Mouse (Mus musculus) common myeloid progenitor, adult 5-6 weeks (primary cell): ENCODE measurements around the gene Mov10. TPM values are rescaled to one million over a fixed set of nuclear protein-coding genes. Genes with fewer than 3 reads are reported as not detected.
"Not testable (repeated sequence)": the region's sequence is repeated elsewhere in the genome, so short reads cannot be mapped to it uniquely, and the experiment has no call there.

Experiments used
- ATAC-seq: replicated peaks from 2 replicates; pipeline ENCODE4 v1.8.0; 2016; ENCODE audit warnings: low read depth, mild to moderate bottlenecking, moderate TSS enrichment, inconsistent platforms; ENCODE audit not compliant: poor library complexity, severe bottlenecking
- total RNA-seq: library from RNA; stranded (forward); fragments of 200-1000, 187-1606 nt; gene quantifications from 2 replicates; pipeline ENCODE4 v1.2.3, GENCODE M21; 2017

Gene Mov10
- total RNA-seq, 1 experiment from 2014 or later = 8.6 TPM

DNA sequence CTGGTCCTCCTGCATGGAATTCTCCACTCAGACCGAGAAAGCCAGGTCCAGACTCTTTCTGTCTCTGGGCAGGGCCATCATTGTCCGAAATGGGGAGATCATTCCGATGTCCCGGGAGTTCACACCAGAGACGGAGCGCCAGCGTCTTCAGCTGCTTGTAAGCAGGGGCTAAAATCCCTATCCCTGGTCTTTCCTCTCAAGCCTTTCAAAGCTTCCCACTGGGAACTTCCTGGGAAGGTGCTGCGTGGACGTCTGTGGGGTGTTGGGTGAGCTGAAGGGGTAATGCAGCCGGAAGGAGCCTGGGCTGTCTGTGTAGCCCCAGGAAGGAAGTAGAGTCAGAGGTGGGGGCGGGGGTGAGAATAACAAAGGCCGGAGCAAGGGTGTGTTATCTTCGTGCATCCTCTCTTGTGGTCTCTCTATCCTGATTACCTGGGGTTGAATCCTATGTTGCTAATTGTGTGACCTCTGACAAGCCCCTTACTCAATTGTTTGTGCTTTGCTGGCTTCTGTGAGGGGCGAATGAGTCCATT is 34.3 kb downstream of the Mov10 start:
- ATAC-seq = no peak

DNA sequence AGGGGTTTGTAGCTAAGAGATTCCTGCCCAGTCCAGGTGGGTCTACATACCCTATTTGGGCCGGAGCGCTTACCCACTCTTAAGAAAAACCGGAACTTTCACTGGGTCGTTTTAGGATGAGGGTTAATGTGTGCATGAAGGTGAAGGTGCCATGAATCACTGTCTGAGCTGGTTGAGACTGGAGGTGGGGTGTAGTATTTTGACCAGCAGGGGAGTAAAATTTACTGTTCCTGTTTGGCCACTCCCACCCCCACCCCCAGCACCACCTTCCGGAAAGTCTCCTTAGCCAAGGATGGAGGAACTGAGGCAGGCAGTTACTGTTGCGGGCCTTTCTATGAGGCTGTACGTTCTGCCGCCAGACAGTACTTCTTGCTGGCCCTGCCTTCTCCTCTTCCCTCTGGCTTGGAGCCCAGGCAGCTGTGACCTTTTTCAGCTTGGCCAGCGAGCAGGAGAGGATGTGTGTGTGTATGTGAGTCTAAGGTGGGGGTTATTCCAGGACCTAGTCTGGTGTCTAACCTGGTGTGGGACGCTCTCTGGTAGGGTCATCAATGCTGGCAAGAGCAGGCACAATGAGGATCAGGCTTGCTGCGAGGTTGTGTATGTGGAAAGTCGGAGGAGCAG is 36.2 kb downstream of the Mov10 start:
- 0 out of 2 replicates have a peak, but pooled peaks have one; percentile 4 for ATAC-seq

DNA sequence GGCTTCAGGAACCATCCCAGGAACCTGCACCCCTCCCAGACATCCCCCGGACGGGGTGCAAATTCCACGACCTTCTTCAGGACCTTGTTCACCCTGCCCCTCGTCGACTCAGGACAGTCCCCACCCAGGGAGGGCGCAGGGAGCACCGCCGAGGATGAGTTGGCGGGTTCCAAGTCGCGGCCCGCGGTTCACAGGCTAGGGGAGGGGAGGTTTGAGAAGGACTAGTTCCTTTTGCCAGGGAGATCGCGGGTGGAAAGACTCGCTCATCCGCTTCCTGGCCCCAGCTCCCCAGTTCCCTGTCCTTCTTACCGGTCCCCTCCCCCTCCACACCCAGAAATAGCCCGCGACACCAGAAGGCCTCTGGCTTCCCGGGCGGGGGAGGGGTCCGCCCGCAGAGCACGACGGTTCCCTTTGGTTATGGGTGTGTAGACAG is 36.9 kb downstream of the Mov10 start, which contains the start of gene Fam19a3:
Gene Fam19a3, minus strand, starts transcription at position 370 of the 433 bp plus-strand sequence.
- peak; percentile 26 for ATAC-seq

DNA sequence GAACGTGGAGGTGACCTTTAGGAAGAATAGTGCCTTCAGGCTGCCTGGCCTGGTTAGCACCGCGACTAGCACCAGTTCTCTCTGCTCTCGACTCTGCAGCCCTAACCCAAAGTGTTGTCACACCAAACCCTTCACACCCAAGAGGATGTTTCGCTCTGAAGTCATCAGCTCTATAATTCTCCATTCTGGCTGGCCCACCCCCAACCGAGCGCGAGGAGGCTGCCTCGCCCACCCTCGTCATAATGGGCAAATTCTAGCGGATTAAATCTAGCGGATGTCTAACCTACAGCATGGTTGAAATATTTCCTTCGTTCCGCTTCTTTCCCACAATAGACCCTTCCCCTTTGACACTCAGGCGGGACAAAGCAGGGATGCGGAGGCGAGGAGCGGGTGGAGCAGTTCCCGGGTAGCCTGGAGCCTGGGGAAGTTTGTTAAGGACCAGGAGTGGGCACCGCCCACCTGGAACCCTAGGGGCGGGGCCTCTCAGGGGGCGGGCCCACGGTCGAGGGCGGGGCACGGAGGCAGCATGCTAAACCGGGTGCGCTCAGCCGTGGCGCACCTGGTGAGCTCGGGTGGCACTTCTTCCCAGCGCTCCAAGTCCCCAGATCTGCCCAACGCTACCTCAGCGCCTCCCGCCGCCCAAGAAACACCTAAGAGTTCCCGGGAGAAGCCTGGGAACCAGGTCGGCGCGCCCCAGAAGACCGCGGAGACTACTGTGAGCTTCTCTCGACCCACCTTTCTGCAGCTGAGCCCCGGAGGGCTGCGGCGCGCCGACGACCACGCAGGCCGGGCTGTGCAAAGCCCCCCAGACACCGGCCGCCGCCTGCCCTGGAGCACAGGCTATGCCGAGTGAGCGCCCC is 37.6 kb downstream of the Mov10 start, which contains the start of gene Ppm1j:
Gene Ppm1j, plus strand, starts transcription at position 496 of the 860 bp plus-strand sequence.
- ATAC-seq = peak; percentile 15

DNA sequence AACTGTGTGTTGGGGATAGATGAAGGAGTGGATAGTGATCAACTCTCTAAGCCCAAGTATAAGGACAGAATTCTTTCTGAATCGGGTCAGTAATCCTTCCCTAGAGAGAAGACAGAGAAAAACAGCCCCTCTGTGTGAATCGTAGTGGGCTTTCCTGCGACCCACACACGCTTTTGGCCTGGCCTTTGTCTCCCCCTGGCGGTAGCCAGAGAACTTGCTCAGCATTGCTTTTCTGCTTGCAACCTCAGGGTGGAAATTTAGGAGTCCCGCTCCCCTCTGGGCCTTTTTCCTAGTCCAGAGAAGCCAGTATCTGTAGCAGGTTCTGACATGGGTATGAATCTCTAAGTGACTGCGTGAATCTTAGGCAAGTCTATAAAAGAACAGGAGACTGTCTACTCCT is 38.4 kb downstream of the Mov10 start:
- ATAC-seq = peak; percentile 51; the same call in 1 of the 2 replicates

DNA sequence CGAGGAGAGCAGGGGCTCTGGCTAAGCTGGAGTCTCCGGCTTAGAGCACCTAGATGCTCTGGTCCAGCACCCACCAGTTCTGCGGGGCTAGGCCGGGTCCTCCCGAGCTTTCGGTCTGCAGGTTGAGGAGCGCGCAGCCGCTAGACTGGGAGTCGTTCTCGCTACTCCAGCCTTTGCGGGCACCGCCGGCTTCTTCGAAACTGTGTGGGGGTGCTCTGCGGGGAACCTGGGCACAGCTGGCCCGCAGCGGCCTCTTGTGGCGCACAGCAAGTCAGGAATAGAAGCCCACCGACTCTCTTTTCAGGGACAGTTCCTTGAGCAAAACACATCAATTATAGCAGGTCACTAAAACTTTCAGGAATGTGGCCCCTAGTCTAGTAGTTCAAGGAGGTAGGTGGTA is 41.0 kb downstream of the Mov10 start:
- peak; percentile 19; the same call in 1 of the 2 replicates for ATAC-seq

DNA sequence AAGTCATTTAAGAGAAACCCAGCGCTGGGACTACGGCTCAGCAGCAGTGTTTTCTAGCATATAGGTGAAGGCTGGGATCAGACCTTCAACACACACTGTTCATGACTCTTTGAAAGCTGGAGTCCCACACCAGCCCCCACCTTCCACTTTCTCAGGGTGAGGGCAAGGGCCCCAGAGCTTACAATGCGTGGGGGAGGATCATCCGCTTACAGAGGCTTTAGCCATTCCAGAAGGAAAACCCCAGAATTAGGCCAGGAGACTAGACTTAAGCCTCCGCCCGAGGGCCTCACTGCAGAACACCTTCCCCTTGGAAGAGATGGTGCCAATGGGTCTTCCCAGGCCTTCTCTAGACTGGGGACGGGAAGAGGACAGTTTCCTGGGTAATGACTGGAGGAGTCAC is 45.1 kb downstream of the Mov10 start:
- no peak for ATAC-seq

DNA sequence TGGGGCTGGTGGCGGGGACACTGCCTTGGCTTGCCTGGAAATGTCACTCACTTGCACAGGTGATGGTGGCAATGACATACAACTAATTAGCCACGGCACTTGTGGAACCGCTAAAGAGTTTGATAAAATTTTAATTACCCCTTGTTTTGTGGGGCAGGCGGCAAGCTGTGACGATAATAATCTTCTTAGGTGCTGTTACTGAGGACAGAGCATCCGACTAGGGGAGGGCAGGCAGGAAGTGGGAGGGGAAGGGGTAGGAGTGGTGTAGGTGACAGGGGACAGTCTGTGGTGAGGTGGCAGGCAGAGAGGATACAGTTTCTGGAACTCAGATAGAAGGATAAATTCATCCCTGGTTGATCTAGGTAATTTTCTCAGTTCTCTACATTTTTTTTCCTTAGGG is 46.9 kb downstream of the Mov10 start:
- ATAC-seq = no peak

DNA sequence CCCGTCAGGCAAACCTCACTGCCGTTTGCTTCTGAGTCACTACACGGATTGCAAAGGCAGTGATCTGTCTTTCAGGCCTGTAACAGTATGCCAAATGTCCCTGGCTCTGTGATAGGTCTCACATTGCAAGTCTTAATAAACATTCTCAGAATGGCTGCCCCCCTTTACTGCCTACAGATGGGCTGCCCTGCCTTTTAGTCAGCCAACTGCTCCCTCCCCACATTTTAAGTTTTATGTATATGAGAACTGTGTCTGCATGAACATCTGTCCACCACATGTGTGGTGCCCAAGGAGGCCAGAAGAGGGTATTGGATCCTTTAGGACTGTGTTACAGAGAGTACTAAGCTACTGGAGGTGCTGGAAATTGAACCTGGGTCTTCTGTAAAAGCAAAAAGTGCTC is 47.4 kb downstream of the Mov10 start:
- ATAC-seq = no peak

DNA sequence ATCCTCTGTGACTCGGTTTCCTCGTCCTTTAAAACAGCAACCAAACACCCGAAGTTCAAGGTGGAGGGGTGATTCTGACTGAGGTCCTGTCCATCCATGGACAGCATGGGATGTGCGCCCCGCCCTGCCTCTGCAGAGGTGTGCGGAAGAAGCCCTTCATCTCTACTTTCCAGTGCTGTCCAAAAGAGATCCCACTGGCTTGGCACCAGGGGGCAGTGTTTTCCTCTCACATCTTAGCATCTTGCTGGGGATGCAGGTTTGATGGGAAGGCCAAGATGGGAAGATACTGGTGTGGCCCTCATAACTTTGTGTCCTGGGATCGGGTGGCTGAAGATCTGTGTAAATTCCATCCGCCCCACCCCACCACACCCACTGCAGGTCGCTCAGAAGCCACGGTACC is 48.3 kb downstream of the Mov10 start:
- peak; percentile 71 for ATAC-seq

DNA sequence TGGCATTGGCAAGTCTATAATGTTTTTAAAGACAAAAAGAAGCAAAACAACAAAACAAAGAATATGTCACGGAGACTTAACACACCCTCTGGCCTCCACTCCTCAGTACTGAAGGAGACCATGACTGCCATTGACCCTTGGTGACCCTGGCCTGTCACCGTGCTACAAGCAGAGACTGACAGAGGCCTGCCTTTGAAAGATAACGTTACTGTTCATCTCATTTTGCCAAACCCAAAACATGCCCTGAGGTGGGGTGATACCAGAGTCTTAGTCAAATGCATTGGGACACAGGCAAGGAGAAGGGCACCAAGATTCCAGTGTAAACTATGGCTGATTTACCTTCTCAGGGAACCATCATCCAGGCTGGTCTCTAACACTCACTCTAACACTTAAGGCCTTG is 49.2 kb downstream of the Mov10 start:
- no peak for ATAC-seq

DNA sequence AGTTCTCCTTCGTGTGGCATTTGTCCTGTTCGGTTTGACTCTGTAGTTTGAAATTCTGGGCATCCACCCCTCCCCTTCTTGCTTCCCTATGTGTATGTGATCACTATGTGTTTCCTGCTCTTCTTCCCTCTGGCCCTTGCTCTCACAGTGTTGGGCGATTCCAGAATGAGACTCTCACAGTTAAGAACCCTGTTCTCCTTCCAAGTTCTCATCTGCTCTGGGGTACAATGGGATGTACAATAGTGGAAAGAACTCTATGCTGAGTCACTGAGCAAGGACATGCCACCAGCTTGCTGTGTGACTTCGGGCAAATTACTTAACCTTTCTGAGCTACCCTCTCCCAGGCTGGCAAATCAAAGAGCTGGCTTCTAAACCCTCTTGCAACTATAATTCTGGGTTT is 50.6 kb downstream of the Mov10 start:
- no peak for ATAC-seq

DNA sequence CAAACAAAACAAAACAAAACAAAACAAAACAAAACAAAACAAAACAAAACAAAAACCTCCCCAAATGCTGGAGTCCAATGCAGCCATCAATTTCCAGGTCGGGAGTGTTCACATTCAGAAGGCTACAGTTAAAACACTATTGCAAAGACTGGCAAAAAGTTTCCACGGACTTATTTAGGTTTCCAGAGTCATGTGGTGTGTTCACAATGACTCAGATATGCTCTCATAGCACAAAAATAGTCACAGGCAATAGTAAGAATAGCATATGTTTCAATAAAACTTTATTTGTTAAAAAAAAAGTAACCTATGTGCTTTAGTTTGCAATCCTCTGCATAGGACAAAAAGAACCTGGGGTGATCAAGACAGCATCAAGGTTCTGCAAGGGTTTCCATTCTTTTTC is 51.2 kb downstream of the Mov10 start:
- no peak for ATAC-seq

DNA sequence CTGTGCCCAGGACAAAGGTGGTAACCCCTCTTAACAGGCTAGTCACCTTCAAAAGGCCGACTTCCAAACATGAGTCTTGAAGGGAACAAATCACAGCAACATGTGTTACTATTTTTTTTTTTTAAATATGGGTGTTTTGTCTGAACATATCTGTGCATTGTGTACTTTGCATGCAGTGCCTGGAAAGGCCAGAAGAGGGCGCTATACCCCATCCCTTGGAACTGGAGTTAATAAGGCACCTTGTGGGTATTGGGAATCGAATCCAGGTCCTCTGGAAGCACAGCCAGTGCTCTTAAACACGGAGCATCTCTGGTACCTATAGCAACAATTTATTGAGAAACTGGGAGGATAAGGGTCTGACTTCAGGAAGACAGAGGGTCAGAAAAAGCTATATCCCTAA is 53.3 kb downstream of the Mov10 start:
- ATAC-seq = no peak

DNA sequence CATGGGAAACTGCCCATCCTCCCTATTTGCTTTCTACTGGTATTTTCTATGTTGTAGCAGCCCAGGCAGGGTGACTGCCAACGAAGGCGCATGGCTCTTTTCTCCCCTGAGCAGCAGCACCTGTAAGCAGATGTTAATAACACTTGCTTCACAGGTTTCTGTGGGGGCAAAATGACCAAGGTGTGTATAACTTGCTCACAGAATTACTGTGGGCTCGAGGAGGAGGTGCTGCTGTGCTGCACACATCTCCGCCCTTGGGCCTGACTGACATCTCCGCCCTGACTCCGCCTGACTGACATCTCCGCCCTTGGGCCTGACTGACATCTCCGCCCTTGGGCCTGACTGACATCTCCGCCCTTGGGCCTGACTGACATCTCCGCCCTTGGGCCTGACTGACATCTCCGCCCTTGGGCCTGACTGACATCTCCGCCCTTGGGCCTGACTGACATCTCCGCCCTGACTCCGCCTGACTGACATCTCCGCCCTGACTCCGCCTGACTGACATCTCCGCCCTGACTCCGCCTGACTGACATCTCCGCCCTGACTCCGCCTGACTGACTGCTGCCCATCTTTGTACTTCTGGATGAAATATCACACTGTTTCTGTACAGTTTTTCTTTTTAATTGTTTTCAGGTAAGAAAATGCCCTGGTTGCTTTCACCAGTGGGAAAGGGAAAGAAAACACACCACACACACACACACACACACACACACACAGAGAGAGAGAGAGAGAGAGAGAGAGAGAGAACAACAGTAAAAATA is 56.1 kb downstream of the Mov10 start:
- not testable (repeated sequence) for ATAC-seq

DNA sequence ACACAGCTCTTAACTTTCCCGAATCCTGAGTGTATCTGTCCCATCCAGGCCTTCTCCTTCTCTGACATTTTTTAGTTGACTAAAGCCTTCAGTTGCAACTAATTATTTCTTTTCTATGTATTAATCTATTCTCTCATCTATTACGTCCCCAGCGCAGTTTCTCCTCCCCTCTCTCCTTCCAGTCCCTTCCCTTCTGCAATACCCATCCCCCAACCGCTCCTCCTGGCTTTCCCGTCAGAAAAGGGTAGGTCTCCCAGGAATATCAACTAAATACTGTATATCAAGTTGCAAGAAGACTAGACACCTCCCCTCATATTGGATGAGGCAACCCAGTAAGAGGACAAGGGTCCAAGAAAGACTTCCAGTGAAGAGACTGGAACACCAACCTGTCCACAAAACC is 59.5 kb downstream of the Mov10 start:
- ATAC-seq = no peak

DNA sequence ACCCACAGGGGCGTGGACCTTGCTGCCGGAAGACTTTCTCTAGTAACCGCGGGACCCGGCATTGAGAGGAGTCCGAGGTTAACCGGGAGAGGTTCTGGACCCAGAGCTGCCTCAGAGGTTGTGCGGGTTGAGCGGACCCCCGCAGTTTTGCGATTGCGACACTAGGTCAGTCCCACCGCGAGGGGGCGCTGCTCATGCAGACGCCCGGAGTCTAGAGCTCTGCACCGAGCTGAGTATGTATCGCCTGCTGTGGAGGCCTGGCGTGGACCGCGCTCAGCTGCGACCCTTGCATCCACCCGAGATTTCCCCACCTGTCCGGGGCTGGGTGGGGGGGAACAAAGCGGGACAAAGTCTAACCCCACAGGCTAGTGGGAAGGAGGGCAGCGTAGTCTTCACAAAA is 60.0 kb downstream of the Mov10 start:
- peak; percentile 89 for ATAC-seq

DNA sequence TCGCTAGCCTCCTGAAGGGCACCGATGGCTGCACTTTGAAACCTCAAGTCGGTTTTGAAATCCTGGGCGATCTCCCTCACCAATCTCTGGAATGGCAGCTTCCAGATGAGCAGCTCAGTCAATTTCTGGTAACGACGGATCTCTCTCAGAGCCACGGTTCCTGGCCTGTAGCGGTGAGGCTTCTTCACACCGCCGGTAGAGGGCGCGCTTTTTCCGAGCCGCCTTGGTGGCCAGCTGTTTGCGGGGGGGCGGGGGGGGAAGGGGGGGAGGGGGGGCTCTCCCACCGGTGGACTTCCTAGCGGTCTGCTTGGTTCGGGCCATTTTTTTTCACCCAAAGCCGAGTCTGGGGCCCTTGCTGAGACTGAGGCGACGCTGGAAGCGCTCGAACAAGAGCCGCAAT is 65.5 kb downstream of the Mov10 start:
- ATAC-seq = peak; percentile 50; the same call in 1 of the 2 replicates
